Mouse (Mus musculus) right cerebral cortex, postnatal 36 days (tissue): Measurements from ENCODE around the gene Rbm8a.

Experiments
- DNase-seq, 2 experiments: peaks; one replicate each; pipeline ENCODE4 v3.0.0; 2022; ENCODE audit warnings: low spot score in 2 of 2, mixed read lengths in 1 of 2

The Rbm8a gene

GRCm38 (mm10) chr3:96629729-96630600 lies at the start of gene Rbm8a:
TSS of gene Rbm8a (plus strand) at chr3:96629933.
- peak; percentile 96 to 97 for DNase-seq

GRCm38 (mm10) chr3:96581141-96581540 lies 48.6 kb upstream of the Rbm8a start:
- no peak for DNase-seq

- no peak for DNase-seq
Measured at GRCm38 (mm10) chr3:96581771-96582515, 47.8 kb upstream of the Rbm8a start.

GRCm38 (mm10) chr3:96583386-96583785 lies 46.3 kb upstream of the Rbm8a start:
- DNase-seq: no peak

- DNase-seq: no peak
Measured at GRCm38 (mm10) chr3:96590657-96591056, 39.1 kb upstream of the Rbm8a start.

GRCm38 (mm10) chr3:96593374-96593773 lies 36.4 kb upstream of the Rbm8a start:
- DNase-seq: no peak

GRCm38 (mm10) chr3:96593790-96594560 lies 35.8 kb upstream of the Rbm8a start, which contains the start of gene Polr3gl:
TSS of gene Polr3gl (minus strand) at chr3:96594181.
- peak; percentile 90 to 92 for DNase-seq

GRCm38 (mm10) chr3:96594851-96595250 lies 34.9 kb upstream of the Rbm8a start:
- DNase-seq: no peak

GRCm38 (mm10) chr3:96595661-96596060 lies 34.1 kb upstream of the Rbm8a start:
- peak in 1 of 2 experiments; percentile 51 for DNase-seq

- peak; percentile 75 to 77 for DNase-seq
Measured at GRCm38 (mm10) chr3:96596228-96596707, 33.5 kb upstream of the Rbm8a start, which contains the start of gene Ankrd34a. TSS of gene Ankrd34a (plus strand) at chr3:96596636.

GRCm38 (mm10) chr3:96596855-96597254 lies 32.9 kb upstream of the Rbm8a start:
- peak in 1 of 2 experiments; percentile 43 for DNase-seq

- no peak for DNase-seq
Measured at GRCm38 (mm10) chr3:96597435-96597891, 32.3 kb upstream of the Rbm8a start.

GRCm38 (mm10) chr3:96598156-96599068 lies 31.3 kb upstream of the Rbm8a start:
- peak in 1 of 2 experiments; percentile 32 for DNase-seq

GRCm38 (mm10) chr3:96599069-96599393 lies 30.7 kb upstream of the Rbm8a start:
- DNase-seq: no peak

- DNase-seq: no peak
Measured at GRCm38 (mm10) chr3:96599411-96599810, 30.3 kb upstream of the Rbm8a start.

GRCm38 (mm10) chr3:96600639-96601250 lies 29.0 kb upstream of the Rbm8a start, which contains the start of gene Lix1l:
TSS of gene Lix1l (plus strand) at chr3:96601149.
- DNase-seq: peak; percentile 93 to 95

GRCm38 (mm10) chr3:96601251-96601787 lies 28.4 kb upstream of the Rbm8a start:
- DNase-seq: peak; percentile 49 to 57

- peak in 1 of 2 experiments; percentile 18 for DNase-seq
Measured at GRCm38 (mm10) chr3:96601941-96602703, 27.6 kb upstream of the Rbm8a start.

- no peak for DNase-seq
Measured at GRCm38 (mm10) chr3:96602704-96603084, 27.0 kb upstream of the Rbm8a start.
